10 mouse cellular contexts compared by ENCODE assay signal in the genomic region with DNA sequence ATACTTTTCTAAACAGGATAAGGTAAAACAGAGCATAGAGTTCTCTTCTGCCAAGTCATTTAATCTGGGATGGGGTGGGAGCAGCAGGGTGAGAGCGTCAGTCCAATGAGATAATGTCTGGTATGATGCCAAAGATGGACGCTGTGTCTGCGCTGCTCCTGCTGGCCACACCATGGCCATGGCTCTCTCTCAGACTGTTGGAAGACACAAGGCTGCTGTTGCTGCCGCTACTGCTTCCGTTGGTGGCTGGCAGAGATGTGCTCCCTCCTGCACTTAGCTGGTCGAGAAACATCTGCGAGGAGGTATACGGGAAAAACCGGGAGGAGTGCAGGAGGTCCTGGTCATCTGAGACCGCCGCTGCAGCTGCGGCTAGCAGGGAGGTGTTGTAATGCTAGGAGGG. TPM values are rescaled to one million over a fixed set of nuclear protein-coding genes. Genes with fewer than 3 reads are reported as not detected.
A peak's percentile ranks its signal among the peaks of the same experiment; 100 is the strongest.
DNase-seq lines count a peak whose midpoint lies in the region; TF ChIP-seq lines count a peak whose summit lies in the region.
"Had no signal": no experiment of that assay in that cellular context is flagged by ENCODE, and none has a peak within 500 bp of the region (broad histone marks: within the 10 kb centered on the region; RNA-seq: fewer than 3 reads in every experiment).

No protein-coding gene starts in this region.

- DNase-seq in cerebellum, adult 11 months: peak; percentile 18
- DNase-seq in cerebellum, postnatal 4 days (ENCODE audit: low spot score in 2 of 2): no peak
- peak; percentile 11 for DNase-seq in retina, postnatal 1 day
- no peak for DNase-seq in retina, embryonic 14.5 days (ENCODE audit: low spot score)
- peak; percentile 38 to 67 for DNase-seq in heart, postnatal 36 days
- no peak for DNase-seq in left cerebral cortex, adult 2 months (ENCODE audit: extremely low spot score in 1 of 2, low spot score in 2 of 2)
- no peak for DNase-seq in frontal cortex, postnatal 14 days (ENCODE audit: low spot score in 2 of 2)
- DNase-seq: spleen, adult 18-20 months had no signal

- no peak overlapping the region for H3K27ac ChIP-seq in testis, adult 2 months (ENCODE audit: control insufficient read depth, insufficient read depth, low read depth, low read length)
- no peak overlapping the region for H3K27ac ChIP-seq in left cerebral cortex, adult 2 months

- no peak for TF ChIP-seq POLR2A in testis, adult 2 months (IDR thresholded peaks at IDR 0.05; ENCODE audit: control insufficient read depth, low read depth, low read length)

- no peaks in the 10 kb centered on the region for H3K27me3 ChIP-seq in testis, adult 2 months (ENCODE audit: control insufficient read depth, insufficient read depth, low read length)
- H3K27me3 ChIP-seq: megakaryocyte, embryonic 14.5 days had no signal

- no peaks in the 10 kb centered on the region; the same call in 1 of the 2 replicates for H3K4me1 ChIP-seq in testis, adult 2 months (ENCODE audit: control insufficient read depth, insufficient read depth, low read length)

- H3K36me3 ChIP-seq in testis, adult 2 months (ENCODE audit: control insufficient read depth, insufficient read depth, low read length): peaks cover 1% of the 10 kb centered on the region; the same call in 1 of the 2 replicates

- H3K4me3 ChIP-seq in testis, adult 2 months (ENCODE audit: control insufficient read depth, low read depth, low read length): no peak overlapping the region
- no peak overlapping the region for H3K4me3 ChIP-seq in left cerebral cortex, adult 2 months
- H3K4me3 ChIP-seq: megakaryocyte, embryonic 14.5 days had no signal

- TF ChIP-seq CTCF in testis, adult 2 months (IDR thresholded peaks at IDR 0.05; ENCODE audit: control insufficient read depth, insufficient read depth, insufficient replicate concordance, low read depth, low read length): 0 out of 2 replicates have a peak, but pooled peaks have one; percentile 25
- no peak; the same call in 1 of the 2 replicates for TF ChIP-seq CTCF in left cerebral cortex, adult 2 months (IDR thresholded peaks at IDR 0.05)

- intact Hi-C loops in heart, postnatal 36 days (cut with DNase I): no loop called here
- intact Hi-C loops in left cerebral cortex, adult 2 months (cut with DNase I): no loop called here

RNA-seq across cellular contexts. Expression of gene Calml4, which starts 24.0 kb away (rescaled TPM):
- 1 to 10 TPM; 1.1 to 1.4 TPM for total RNA-seq in heart, postnatal 36 days (2021)
- polyA plus RNA-seq in testis, adult 2 months (2012; rRNA removed): 5.2 and 5.6 TPM in 2 replicates
- total RNA-seq in left cerebral cortex, adult 2 months (2021): 1 to 10 TPM in 1 of 2 experiments, under 1 TPM in 1; 0.75 to 1.1 TPM

RNA-seq across cellular contexts. Expression of gene Cln6, which starts 43.3 kb away (rescaled TPM):
- 10 to 100 TPM; 23.8 to 26.6 TPM for total RNA-seq in heart, postnatal 36 days (2021)
- 105 and 109 TPM in 2 replicates for polyA plus RNA-seq in testis, adult 2 months (2012; rRNA removed)
- 10 to 100 TPM; 10.0 to 11.9 TPM for total RNA-seq in left cerebral cortex, adult 2 months (2021)

Comparison
In these comparisons a context has a peak if more than half of its experiments do, and no peak if none do; other contexts are left out.
1. DNase-seq: peak in cerebellum, adult 11 months (single experiment), retina, postnatal 1 day (single experiment) and heart, postnatal 36 days (2 of 2); none in cerebellum, postnatal 4 days (0 of 2), retina, embryonic 14.5 days (single experiment), left cerebral cortex, adult 2 months (0 of 2) and frontal cortex, postnatal 14 days (0 of 2).